Mouse (Mus musculus) heart, adult 18-20 months (tissue): Measurements from ENCODE around the gene Gm9046. TPM values are rescaled to one million over a fixed set of nuclear protein-coding genes. Genes with fewer than 3 reads are reported as not detected.
"Not testable (repeated sequence)": the region's sequence is repeated elsewhere in the genome, so short reads cannot be mapped to it uniquely, and the experiment has no call there.

ENCODE experiments used
- DNase-seq, 2 experiments: peaks; one replicate each; pipeline ENCODE4 v3.0.0; 2021 to 2022; ENCODE audit warnings: mixed read lengths in 1 of 2
- long read RNA-seq, 2 experiments: library from polyadenylated mRNA; stranded (forward); transcript quantifications; one replicate each; pipeline ENCODE4 v2.0.0; 2021
- total RNA-seq, 2 experiments: library from RNA; stranded (reverse); gene quantifications; 2 replicates each; pipeline ENCODE4 v1.2.3; 2021

The Gm9046 gene
- total RNA-seq: not detected
- long read RNA-seq, experiment 1: 0 reads
- long read RNA-seq, experiment 2: 0 reads

DNA sequence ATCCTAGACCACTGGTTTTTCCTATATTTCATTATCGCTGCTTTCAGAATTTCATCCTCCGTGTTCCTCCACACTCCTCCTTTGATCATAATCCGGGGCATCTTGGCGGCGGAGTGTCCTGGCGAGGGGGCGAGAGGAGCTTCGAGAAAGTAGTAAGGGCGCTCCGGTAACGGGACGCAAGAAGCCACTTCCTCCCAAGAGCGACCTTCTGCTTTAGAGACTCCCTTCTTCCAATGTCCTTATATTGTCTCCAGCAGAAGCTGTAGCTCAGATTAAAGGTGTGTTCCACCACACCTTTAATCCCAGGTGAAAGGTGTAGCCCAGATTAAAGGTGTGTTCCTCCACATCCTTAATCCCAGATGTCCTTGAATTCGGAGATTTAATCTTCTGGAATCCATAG lies at the start of gene Gm9046:
Gene Gm9046, minus strand, starts transcription at position 101 of the 400 bp plus-strand sequence.
- not testable (repeated sequence) for DNase-seq

DNA sequence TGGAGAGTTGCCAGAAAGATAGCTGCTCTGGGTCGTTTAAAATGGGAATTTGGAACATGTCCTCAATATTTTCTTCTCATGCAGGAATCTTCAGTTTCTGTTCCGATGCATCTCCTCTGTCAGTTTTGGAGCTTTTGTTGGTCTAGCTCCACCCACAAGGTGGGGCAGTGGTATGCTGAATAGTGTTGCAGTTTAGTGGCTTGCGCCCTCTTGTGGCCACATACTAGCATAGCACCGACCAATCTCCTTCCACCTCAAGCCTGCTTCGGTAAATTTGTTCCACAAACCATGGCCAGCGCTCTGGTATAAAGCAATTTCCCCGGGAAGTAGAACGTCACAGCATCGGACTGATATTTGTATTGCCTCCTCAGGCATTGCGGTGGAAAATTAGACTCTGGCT lies 27.4 kb upstream of the Gm9046 start:
- DNase-seq: peak; percentile 75 to 80

- DNase-seq: no peak
Observed at GRCm38 (mm10) chr10:118369518-118369917, 26.5 kb upstream of the Gm9046 start.

GRCm38 (mm10) chr10:118354005-118354404 lies 10.9 kb upstream of the Gm9046 start, which contains the start of gene Gm9049:
Gene Gm9049 (minus strand): TSS chr10:118354105.
- DNase-seq: not testable (repeated sequence)

DNA sequence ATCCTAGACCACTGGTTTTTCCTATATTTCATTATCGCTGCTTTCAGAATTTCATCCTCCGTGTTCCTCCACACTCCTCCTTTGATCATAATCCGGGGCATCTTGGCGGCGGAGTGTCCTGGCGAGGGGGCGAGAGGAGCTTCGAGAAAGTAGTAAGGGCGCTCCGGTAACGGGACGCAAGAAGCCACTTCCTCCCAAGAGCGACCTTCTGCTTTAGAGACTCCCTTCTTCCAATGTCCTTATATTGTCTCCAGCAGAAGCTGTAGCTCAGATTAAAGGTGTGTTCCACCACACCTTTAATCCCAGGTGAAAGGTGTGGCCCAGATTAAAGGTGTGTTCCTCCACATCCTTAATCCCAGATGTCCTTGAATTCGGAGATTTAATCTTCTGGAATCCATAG lies 5.5 kb upstream of the Gm9046 start, which contains the start of gene Gm9048:
Gene Gm9048, minus strand, starts transcription at position 101 of the 400 bp plus-strand sequence.
- not testable (repeated sequence) for DNase-seq

DNA sequence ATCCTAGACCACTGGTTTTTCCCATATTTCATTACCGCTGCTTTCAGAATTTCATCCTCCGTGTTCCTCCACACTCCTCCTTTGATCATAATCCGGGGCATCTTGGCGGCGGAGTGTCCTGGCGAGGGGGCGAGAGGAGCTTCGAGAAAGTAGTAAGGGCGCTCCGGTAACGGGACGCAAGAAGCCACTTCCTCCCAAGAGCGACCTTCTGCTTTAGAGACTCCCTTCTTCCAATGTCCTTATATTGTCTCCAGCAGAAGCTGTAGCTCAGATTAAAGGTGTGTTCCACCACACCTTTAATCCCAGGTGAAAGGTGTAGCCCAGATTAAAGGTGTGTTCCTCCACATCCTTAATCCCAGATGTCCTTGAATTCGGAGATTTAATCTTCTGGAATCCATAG lies 5.3 kb downstream of the Gm9046 start, which contains the start of gene Gm9045:
Gene Gm9045, minus strand, starts transcription at position 101 of the 400 bp plus-strand sequence.
- not testable (repeated sequence) for DNase-seq

GRCm38 (mm10) chr10:118332308-118332707 lies 10.7 kb downstream of the Gm9046 start, which contains the start of gene Gm9044:
Gene Gm9044 (minus strand): TSS chr10:118332408.
- DNase-seq: not testable (repeated sequence)

DNA sequence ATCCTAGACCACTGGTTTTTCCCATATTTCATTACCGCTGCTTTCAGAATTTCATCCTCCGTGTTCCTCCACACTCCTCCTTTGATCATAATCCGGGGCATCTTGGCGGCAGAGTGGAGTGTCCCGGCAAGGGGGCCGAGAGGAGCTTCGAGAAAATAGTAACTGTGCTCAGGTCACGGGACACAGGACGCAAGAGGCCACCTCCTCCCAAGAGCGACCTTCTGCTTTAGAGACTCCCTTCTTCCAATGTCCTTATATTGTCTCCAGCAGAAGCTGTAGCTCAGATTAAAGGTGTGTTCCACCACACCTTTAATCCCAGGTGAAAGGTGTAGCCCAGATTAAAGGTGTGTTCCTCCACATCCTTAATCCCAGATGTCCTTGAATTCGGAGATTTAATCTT lies 16.2 kb downstream of the Gm9046 start, which contains the start of gene Gm9040:
Gene Gm9040, minus strand, starts transcription at position 101 of the 400 bp plus-strand sequence.
- DNase-seq: not testable (repeated sequence)

DNA sequence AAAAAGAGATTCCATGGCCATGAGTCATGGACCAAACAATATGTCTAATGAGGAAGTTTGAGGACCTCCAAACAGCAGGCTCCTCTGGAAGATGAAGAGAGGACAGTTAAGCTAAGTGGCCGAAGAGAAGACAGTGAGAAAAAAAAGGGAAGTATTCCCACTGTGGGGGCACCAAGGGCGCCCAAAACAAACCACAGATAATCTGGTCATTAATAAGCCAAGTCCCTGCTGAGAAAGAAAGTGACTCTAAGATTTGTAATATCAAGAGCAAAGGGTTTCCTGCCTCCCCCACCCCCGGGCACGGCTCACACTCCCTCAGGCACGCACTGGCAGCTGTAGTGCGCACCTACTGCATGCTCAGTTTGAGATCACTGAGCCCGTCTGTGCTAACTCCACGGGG lies 24.0 kb downstream of the Gm9046 start:
- DNase-seq: peak in 1 of 2 experiments; percentile 5

DNA sequence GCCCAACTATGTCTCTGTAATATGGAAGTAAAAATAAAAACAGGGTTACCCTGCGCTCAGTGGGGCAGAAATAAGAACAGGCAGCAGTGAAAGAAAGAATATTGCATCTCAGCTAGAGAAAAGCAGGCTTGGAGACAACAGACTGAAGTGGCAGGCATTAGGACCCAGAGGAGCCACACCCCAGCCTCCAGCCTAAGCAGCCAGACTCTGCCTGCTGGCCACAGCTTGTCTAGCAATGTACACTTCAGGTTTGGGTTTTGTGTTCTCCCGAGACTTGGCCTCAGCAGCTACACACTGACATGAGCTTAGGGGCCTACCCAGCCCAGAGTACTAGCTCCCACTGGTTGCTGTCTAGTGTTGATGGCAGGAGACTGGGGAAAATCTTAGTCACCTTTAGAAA lies 40.9 kb downstream of the Gm9046 start:
- DNase-seq: not testable (repeated sequence)

GRCm38 (mm10) chr10:118294938-118295337 lies 48.1 kb downstream of the Gm9046 start, which contains the start of gene Iltifb:
Gene Iltifb (minus strand): TSS chr10:118295038.
- no peak for DNase-seq

Other genes starting within 250 kb of the Gm9046 start
- gene Mdm1, start 201.4 kb downstream of the Gm9046 start, total RNA-seq: 1 to 10 TPM; 4.3 to 5.2 TPM
- gene Il22, start 138.3 kb downstream of the Gm9046 start, total RNA-seq: not detected
- under 1 TPM; 0.35 to 0.59 TPM for gene Gm32717, start 102.5 kb downstream of the Gm9046 start, total RNA-seq
- gene Gm32802, start 84.6 kb downstream of the Gm9046 start, total RNA-seq: under 1 TPM; 0.35 to 0.59 TPM
- not detected for gene Iltifb, start 48.2 kb downstream of the Gm9046 start, total RNA-seq
- not detected for gene Gm9040, start 16.3 kb downstream of the Gm9046 start, total RNA-seq
- not detected for gene Gm9044, start 10.8 kb downstream of the Gm9046 start, total RNA-seq
- gene Gm9045, start 5.4 kb downstream of the Gm9046 start, total RNA-seq: not detected
- not detected for gene Gm9048, start 5.4 kb upstream of the Gm9046 start, total RNA-seq
- not detected for gene Gm9049, start 10.8 kb upstream of the Gm9046 start, total RNA-seq
- gene Ifng, start 97.8 kb upstream of the Gm9046 start, total RNA-seq: not detected